Mouse (Mus musculus) granulocyte monocyte progenitor cell, adult 5-6 weeks (primary cell): Measurements from ENCODE around the gene Mmp24. TPM values are rescaled to one million over a fixed set of nuclear protein-coding genes. Genes with fewer than 3 reads are reported as not detected.

ENCODE experiments used
- ATAC-seq: replicated peaks from 2 replicates; pipeline ENCODE4 v1.8.0; 2016; ENCODE audit warnings: mild to moderate bottlenecking, moderate TSS enrichment, inconsistent platforms; ENCODE audit not compliant: poor library complexity, severe bottlenecking
- total RNA-seq, 2 experiments: library from RNA; stranded (forward) in 1 of 2; stranded (reverse) in 1 of 2; fragments of 200-712, 200-1000 nt in 1 of 2; fragments of >200 nt in 1 of 2; fragmentation: Nextera tagmentation in 1 of 2; gene quantifications; 2 replicates each; pipeline ENCODE4 v1.2.3; 2014 to 2017

Mmp24 gene
- total RNA-seq, 2 experiments from 2014 or later, result not detected

DNA sequence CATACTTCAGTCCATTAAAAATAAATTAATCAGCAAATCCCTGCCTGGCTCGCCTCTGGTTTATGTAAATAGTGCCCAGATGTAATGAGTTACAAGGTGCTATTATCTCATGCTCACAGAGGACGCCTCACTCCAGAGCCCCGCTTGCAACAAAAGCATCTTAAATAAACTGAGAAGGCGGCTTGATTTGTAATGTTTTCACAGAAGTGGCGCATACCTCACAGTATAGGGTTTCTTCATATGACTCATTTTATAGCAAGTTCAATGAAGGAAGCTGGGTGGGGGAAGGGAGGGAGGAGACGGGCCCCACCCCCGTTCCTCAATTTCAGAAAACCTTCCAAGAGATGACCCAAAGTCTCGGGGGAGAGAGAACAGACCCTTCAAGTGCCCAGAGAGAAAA is 71.8 kb downstream of the Mmp24 start:
- no peak for ATAC-seq

GRCm38 (mm10) chr2:155848291-155848690 is 73.1 kb downstream of the Mmp24 start:
- peak; percentile 65; the same call in 1 of the 2 replicates for ATAC-seq

DNA sequence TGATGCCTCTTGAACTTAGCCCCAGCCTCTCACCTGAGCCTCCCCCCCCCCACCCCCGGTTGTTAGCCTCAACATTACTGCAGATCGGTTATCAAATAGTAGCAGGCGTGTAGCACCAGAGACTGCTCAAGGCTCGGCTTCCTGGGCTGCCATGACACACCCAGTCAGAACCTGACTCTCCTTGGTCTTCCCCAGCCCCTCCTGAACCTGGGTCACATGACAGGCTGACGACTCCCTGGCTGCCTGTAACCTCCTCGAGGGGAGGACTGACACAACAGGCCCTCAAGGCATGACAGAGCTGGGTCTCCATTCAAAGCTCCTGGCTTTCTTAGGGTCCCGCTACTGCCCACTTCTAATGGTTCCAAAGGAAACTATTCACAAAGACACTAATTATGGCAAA is 74.3 kb downstream of the Mmp24 start:
- ATAC-seq, result no peak

DNA sequence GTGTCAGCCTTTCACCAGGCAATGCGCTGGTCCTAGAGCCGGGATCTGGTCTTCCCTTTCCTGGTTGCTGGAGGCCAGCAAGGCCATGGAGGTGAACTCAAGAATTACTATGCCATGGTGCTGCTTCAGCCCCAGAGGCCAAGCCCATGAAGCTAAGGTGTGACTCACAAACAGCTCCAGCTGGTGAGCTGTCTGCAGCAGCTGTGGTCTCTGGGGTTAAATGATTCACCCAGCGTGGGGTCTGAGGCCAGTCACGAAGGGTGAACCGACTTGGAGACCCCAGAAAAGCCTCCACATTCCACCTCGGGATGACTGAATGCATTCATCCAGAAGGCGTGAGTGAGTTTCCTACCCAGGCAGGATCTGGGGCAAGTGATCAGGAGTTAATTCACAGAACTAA is 75.0 kb downstream of the Mmp24 start:
- ATAC-seq, result no peak

DNA sequence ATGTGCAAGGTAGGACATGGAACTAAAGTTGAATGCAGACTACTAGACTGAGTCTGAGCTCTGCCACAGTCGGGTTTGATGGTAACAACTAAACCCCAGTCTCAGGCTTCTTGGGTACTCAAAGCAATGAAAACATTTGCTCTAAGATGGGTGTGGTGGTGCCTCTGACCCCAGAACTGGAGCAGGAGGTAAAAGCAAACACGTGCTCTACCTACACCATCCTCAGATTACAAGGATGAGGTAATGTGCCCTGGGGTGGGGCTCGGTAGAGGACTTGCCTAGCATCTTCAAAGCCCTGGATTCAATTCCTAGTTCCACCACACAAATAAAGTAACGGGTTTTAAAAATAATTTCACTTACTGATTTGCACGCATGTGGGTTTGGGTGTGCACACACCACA is 77.4 kb downstream of the Mmp24 start:
- ATAC-seq, result no peak

DNA sequence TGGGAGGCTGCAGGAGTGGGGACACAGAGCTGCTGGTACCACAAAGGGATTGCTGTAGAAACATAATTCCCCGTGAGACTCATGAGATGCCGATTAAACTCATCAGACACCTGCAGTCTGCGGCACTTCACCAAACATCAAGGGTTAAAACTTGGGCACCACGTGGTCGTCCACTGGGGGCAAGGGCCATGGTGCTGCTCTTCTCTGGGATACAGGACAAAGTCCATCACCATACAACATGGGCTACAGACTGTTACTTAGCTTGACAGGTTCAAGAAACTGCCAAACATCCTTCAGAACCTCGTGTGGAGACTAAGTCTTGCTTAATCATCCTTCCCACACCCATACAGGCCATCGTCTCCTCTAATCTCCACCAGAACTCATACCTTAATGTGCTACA is 85.0 kb downstream of the Mmp24 start:
- no peak for ATAC-seq

- ATAC-seq, result no peak
Measured at GRCm38 (mm10) chr2:155861581-155861980, 86.4 kb downstream of the Mmp24 start.

GRCm38 (mm10) chr2:155862573-155863300 is 87.6 kb downstream of the Mmp24 start:
- ATAC-seq, result no peak

- ATAC-seq, result no peak
Measured at GRCm38 (mm10) chr2:155863301-155863867, 88.2 kb downstream of the Mmp24 start.

Other genes with a start within 250 kb of the Mmp24 start
- 17.0 and 18.2 TPM in 2 replicates for gene Gss, start 182.5 kb upstream of the Mmp24 start, total RNA-seq (2014; fragmentation: Nextera tagmentation)
- gene Gss, start 182.5 kb upstream of the Mmp24 start, total RNA-seq (2017), result 16.7 and 21.6 TPM in 2 replicates
- gene Myh7b, start 164.1 kb upstream of the Mmp24 start, total RNA-seq (2014; fragmentation: Nextera tagmentation), result 0.37 TPM in 1 of 2 replicates, not detected in the other
- gene Myh7b, start 164.1 kb upstream of the Mmp24 start, total RNA-seq (2017), result not detected in 2 replicates
- gene Trpc4ap, start 83.0 kb upstream of the Mmp24 start, total RNA-seq (2014; fragmentation: Nextera tagmentation), result 106 and 107 TPM in 2 replicates
- gene Trpc4ap, start 83.0 kb upstream of the Mmp24 start, total RNA-seq (2017), result 76.1 and 89.2 TPM in 2 replicates
- 74.9 and 81.9 TPM in 2 replicates for gene Edem2, start 45.9 kb upstream of the Mmp24 start, total RNA-seq (2014; fragmentation: Nextera tagmentation)
- gene Edem2, start 45.9 kb upstream of the Mmp24 start, total RNA-seq (2017), result 71.6 and 73.7 TPM in 2 replicates
- not detected in 2 replicates for gene Gm17581, start 39.5 kb upstream of the Mmp24 start, total RNA-seq (2014; fragmentation: Nextera tagmentation)
- not detected in 2 replicates for gene Gm17581, start 39.5 kb upstream of the Mmp24 start, total RNA-seq (2017)
- gene Procr, start 24.2 kb upstream of the Mmp24 start, total RNA-seq (2014; fragmentation: Nextera tagmentation), result 0.88 and 3.3 TPM in 2 replicates
- 1.1 and 1.6 TPM in 2 replicates for gene Procr, start 24.2 kb upstream of the Mmp24 start, total RNA-seq (2017)
- 16.6 and 25.7 TPM in 2 replicates for gene BC029722, start 44.1 kb downstream of the Mmp24 start, total RNA-seq (2014; fragmentation: Nextera tagmentation)
- 10.1 and 11.5 TPM in 2 replicates for gene BC029722, start 44.1 kb downstream of the Mmp24 start, total RNA-seq (2017)
- gene Eif6, start 51.6 kb downstream of the Mmp24 start, total RNA-seq (2014; fragmentation: Nextera tagmentation), result 181 and 258 TPM in 2 replicates
- 64.0 and 142 TPM in 2 replicates for gene Eif6, start 51.6 kb downstream of the Mmp24 start, total RNA-seq (2017)
- not detected in 2 replicates for gene Fam83c, start 59.5 kb downstream of the Mmp24 start, total RNA-seq (2014; fragmentation: Nextera tagmentation)
- not detected in 2 replicates for gene Fam83c, start 59.5 kb downstream of the Mmp24 start, total RNA-seq (2017)
- gene Uqcc1, start 155.0 kb downstream of the Mmp24 start, total RNA-seq (2014; fragmentation: Nextera tagmentation), result 37.9 and 39.5 TPM in 2 replicates
- 66.6 and 71.5 TPM in 2 replicates for gene Uqcc1, start 155.0 kb downstream of the Mmp24 start, total RNA-seq (2017)
- gene Gm15557, start 165.4 kb downstream of the Mmp24 start, total RNA-seq (2014; fragmentation: Nextera tagmentation), result not detected in 2 replicates
- gene Gm15557, start 165.4 kb downstream of the Mmp24 start, total RNA-seq (2017), result not detected in 2 replicates
- gene Gdf5, start 170.0 kb downstream of the Mmp24 start, total RNA-seq (2014; fragmentation: Nextera tagmentation), result not detected in 2 replicates
- gene Gdf5, start 170.0 kb downstream of the Mmp24 start, total RNA-seq (2017), result not detected in 2 replicates
- 33.3 and 44.4 TPM in 2 replicates for gene Cep250, start 181.1 kb downstream of the Mmp24 start, total RNA-seq (2014; fragmentation: Nextera tagmentation)
- 39.0 and 41.6 TPM in 2 replicates for gene Cep250, start 181.1 kb downstream of the Mmp24 start, total RNA-seq (2017)
- gene 6430550D23Rik, start 232.6 kb downstream of the Mmp24 start, total RNA-seq (2014; fragmentation: Nextera tagmentation), result 1.4 TPM in 1 of 2 replicates, not detected in the other
- 0.30 TPM in 1 of 2 replicates, not detected in the other for gene 6430550D23Rik, start 232.6 kb downstream of the Mmp24 start, total RNA-seq (2017)
- gene Ergic3, start 232.7 kb downstream of the Mmp24 start, total RNA-seq (2014; fragmentation: Nextera tagmentation), result 184 and 197 TPM in 2 replicates
- 78.5 and 96.2 TPM in 2 replicates for gene Ergic3, start 232.7 kb downstream of the Mmp24 start, total RNA-seq (2017)